Mouse (Mus musculus) CH12.LX (cell line): ENCODE data around the gene Esp22.

ENCODE experiments used
- CTCF ChIP-seq, 2 experiments: IDR thresholded peaks in 1 of 2; conservative IDR thresholded peaks in 1 of 2; 2 replicates each; pipeline ENCODE4 v1.5.1; 2011 to 2012; ENCODE audit warnings: low read depth in 2 of 2, low read length in 2 of 2, improper control_type of control experiment in 1 of 2, inconsistent platforms in 1 of 2, mild to moderate bottlenecking in 1 of 2, moderate library complexity in 1 of 2
- E2F4 ChIP-seq: IDR thresholded peaks from 2 replicates; pipeline ENCODE4 v1.6.1; 2011; ENCODE audit warnings: low read depth, low read length, improper control_type of control experiment; ENCODE audit not compliant: insufficient replicate concordance
- EP300 ChIP-seq: IDR thresholded peaks from 2 replicates; pipeline ENCODE4 v1.6.1; 2011; ENCODE audit warnings: low read length, improper control_type of control experiment
- ETS1 ChIP-seq: conservative IDR thresholded peaks from 2 replicates; pipeline ENCODE4 v1.6.1; 2012; ENCODE audit warnings: low read depth, mild to moderate bottlenecking, inconsistent platforms, low read length, improper control_type of control experiment, moderate library complexity
- GABPA ChIP-seq: IDR thresholded peaks from 2 replicates; pipeline ENCODE4 v1.6.1; 2012; ENCODE audit warnings: low read depth, low read length, improper control_type of control experiment, inconsistent platforms; ENCODE audit not compliant: insufficient replicate concordance
- KAT2A ChIP-seq: IDR thresholded peaks from 2 replicates; pipeline ENCODE4 v1.6.1; 2012; ENCODE audit warnings: low read length, improper control_type of control experiment, inconsistent platforms; ENCODE audit not compliant: insufficient replicate concordance
- POLR2A ChIP-seq: IDR thresholded peaks from 2 replicates; pipeline ENCODE4 v1.6.1; 2011; ENCODE audit warnings: low read depth, mild to moderate bottlenecking, improper control_type of control experiment, low read length
- POLR2AphosphoS2 ChIP-seq: IDR thresholded peaks from 2 replicates; pipeline ENCODE4 v1.6.1; 2011; ENCODE audit warnings: low read depth, low read length, improper control_type of control experiment
- RAD21 ChIP-seq: IDR thresholded peaks from 2 replicates; pipeline ENCODE4 v1.6.1; 2011; ENCODE audit warnings: low read depth, mild to moderate bottlenecking, low read length, improper control_type of control experiment, moderate library complexity
- UBTF ChIP-seq: IDR thresholded peaks from 2 replicates; pipeline ENCODE4 v1.6.1; 2012; ENCODE audit warnings: low read depth, mild to moderate bottlenecking, inconsistent platforms, low read length, improper control_type of control experiment, moderate library complexity
- USF2 ChIP-seq: conservative IDR thresholded peaks from 2 replicates; pipeline ENCODE4 v1.6.1; 2011; ENCODE audit warnings: low read depth, low read length, improper control_type of control experiment
- ZC3H11A ChIP-seq: IDR thresholded peaks from 2 replicates; pipeline ENCODE4 v1.6.1; 2012; ENCODE audit warnings: low read depth, mild to moderate bottlenecking, inconsistent platforms, low read length, improper control_type of control experiment
- ZNF384 ChIP-seq: IDR thresholded peaks from 2 replicates; pipeline ENCODE4 v1.6.1; 2012; ENCODE audit warnings: low read depth, low read length, improper control_type of control experiment, inconsistent platforms

DNA sequence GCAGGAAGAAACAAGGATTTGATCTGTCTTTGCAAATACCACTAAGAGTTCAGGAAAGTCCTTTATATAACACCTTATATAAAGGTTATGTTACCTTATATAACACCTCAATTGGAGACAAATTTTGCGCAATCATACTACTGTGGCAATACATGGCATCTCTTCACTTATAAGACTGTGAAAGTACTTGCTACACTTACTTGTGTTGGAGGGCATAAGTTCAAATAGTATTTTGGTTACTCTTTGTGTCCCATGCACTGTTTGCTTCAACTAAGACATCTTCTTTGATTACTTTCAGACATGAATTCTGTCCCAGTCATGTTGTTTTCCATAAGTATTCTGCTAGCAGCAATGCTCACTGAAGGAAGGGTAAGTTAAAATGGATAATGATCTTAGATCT, at the start of gene Esp22:
- TF ChIP-seq CTCF (conservative IDR thresholded peaks at IDR 0.05 in 1 of 2, IDR thresholded peaks at IDR 0.05 in 1 of 2; ENCODE audit: low read depth in 2 of 2, low read length in 2 of 2) = no peak
- TF ChIP-seq POLR2A = no peak
- no peak for TF ChIP-seq EP300
- TF ChIP-seq ZC3H11A = no peak
- no peak for TF ChIP-seq USF2
- TF ChIP-seq KAT2A = no peak
- TF ChIP-seq UBTF = no peak
- no peak for TF ChIP-seq GABPA
- no peak for TF ChIP-seq POLR2AphosphoS2
- TF ChIP-seq ETS1 = no peak
- TF ChIP-seq ZNF384 = no peak
- no peak for TF ChIP-seq RAD21
- no peak for TF ChIP-seq E2F4
